Mouse (Mus musculus): ENCODE measurements around the gene Atp8b4.
A peak's percentile ranks its signal among the peaks of the same experiment; 100 is the strongest.
"Not testable (repeated sequence)": the region's sequence is repeated elsewhere in the genome, so short reads cannot be mapped to it uniquely, and the experiment has no call there.

Atp8b4 gene

GRCm38 (mm10) chr2:126495832-126496695 lies 4.4 kb downstream of the Atp8b4 start:
- no peak for DNase-seq

GRCm38 (mm10) chr2:126495230-126495629 lies 5.2 kb downstream of the Atp8b4 start:
- DNase-seq: no peak

GRCm38 (mm10) chr2:126493306-126493705 lies 7.2 kb downstream of the Atp8b4 start:
- DNase-seq: no peak

GRCm38 (mm10) chr2:126492713-126493112 lies 7.8 kb downstream of the Atp8b4 start:
- DNase-seq: no peak

GRCm38 (mm10) chr2:126491446-126491845 lies 9.0 kb downstream of the Atp8b4 start:
- no peak for DNase-seq

GRCm38 (mm10) chr2:126490573-126490972 lies 9.9 kb downstream of the Atp8b4 start:
- no peak for DNase-seq

- DNase-seq: no peak
Observed at GRCm38 (mm10) chr2:126485262-126486017, 15.0 kb downstream of the Atp8b4 start.

- DNase-seq: no peak
Observed at GRCm38 (mm10) chr2:126483337-126483736, 17.1 kb downstream of the Atp8b4 start.

- peak; percentile 38 to 58 for DNase-seq
Observed at GRCm38 (mm10) chr2:126477556-126477955, 22.9 kb downstream of the Atp8b4 start.

GRCm38 (mm10) chr2:126475681-126476410 lies 24.6 kb downstream of the Atp8b4 start:
- peak in 1 of 2 experiments; percentile 25 for DNase-seq

- no peak for DNase-seq
Observed at GRCm38 (mm10) chr2:126474019-126474418, 26.5 kb downstream of the Atp8b4 start.

- peak in 1 of 2 experiments; percentile 27 for DNase-seq
Observed at GRCm38 (mm10) chr2:126472836-126473235, 27.6 kb downstream of the Atp8b4 start.

GRCm38 (mm10) chr2:126467790-126468189 lies 32.7 kb downstream of the Atp8b4 start:
- DNase-seq: no peak

GRCm38 (mm10) chr2:126466391-126467134 lies 33.9 kb downstream of the Atp8b4 start:
- DNase-seq: no peak

- DNase-seq: no peak
Observed at GRCm38 (mm10) chr2:126458661-126459060, 41.8 kb downstream of the Atp8b4 start.

GRCm38 (mm10) chr2:126457759-126458158 lies 42.7 kb downstream of the Atp8b4 start:
- DNase-seq: not testable (repeated sequence)

- no peak for DNase-seq
Observed at GRCm38 (mm10) chr2:126450937-126451302, 49.6 kb downstream of the Atp8b4 start.

GRCm38 (mm10) chr2:126450210-126450936 lies 50.1 kb downstream of the Atp8b4 start:
- peak; percentile 68 to 89 for DNase-seq

- no peak for DNase-seq
Observed at GRCm38 (mm10) chr2:126445039-126445438, 55.4 kb downstream of the Atp8b4 start.

- DNase-seq: no peak
Observed at GRCm38 (mm10) chr2:126441586-126441985, 58.9 kb downstream of the Atp8b4 start.

- no peak for DNase-seq
Observed at GRCm38 (mm10) chr2:126434712-126435111, 65.8 kb downstream of the Atp8b4 start.

- DNase-seq: peak in 1 of 2 experiments; percentile 61
Observed at GRCm38 (mm10) chr2:126434305-126434704, 66.2 kb downstream of the Atp8b4 start.
